Mouse (Mus musculus) urinary bladder, postnatal 10 days (tissue): ENCODE data around the gene Gtf3c4.

ENCODE experiments used
- DNase-seq: peaks from one replicate; pipeline ENCODE4 v3.0.0; 2022; ENCODE audit warnings: low spot score

The Gtf3c4 gene

DNA sequence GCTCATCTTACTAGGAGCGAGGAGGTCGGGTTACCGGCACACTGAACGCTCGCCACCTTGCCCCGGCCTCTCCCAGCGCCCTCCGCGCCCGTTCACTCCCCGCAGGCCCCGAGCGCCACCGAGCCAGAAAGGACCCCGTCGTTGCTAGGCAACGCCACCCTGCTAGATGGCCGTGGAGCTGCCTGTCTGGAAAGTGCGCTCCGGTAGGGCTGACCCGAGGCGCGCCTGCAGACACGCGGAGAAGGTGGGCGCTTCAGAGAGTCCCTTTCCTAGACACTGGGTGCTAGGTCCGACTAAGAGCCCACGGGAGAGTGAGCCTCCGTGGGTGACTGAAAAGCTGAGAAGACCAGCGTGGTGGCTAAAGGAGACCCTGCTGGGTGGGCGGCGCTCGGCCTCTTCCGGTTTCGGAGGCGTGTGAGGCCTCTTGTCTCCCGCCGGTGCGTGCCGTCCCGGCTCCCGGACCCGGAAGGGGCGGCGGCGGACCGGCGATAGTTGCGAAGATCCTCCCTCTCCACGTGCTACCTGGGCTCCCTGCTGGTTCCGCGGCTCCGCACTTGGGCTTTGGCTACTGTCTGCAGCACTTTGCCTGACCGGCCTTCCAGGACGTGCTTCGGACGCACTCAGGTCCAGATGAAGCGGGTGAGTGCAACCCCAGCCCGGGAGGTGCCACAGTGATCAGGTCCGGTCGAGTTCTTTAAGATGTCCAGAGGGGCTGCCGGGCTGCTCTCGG lies at the start of gene Gtf3c4, which contains the start of gene Ddx31:
Gene Gtf3c4 (minus strand): TSS at position 139 of the 730 bp plus-strand sequence.
Gene Ddx31 (plus strand): TSS at position 185 of the 730 bp plus-strand sequence.
- DNase-seq, result peak; percentile 86

DNA sequence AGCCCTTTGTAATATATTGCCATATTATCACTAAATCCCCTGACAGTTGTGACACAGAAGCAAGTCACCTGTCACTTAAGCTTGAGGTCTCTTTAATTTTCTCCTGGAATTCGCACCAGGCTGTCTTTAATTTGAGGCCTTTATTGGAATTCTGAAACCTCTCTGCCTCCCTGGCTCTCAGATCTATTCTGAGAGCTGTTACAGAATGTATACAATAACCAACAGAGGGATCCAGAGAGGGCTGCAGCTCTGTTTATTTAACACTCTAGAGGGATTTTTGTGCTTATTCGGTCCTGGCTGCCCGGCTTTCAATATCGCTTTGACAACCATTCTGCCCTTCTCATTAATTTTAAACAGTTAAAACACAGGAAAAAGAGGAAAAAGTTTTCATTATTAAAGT lies 44.8 kb upstream of the Gtf3c4 start:
- DNase-seq, result no peak

DNA sequence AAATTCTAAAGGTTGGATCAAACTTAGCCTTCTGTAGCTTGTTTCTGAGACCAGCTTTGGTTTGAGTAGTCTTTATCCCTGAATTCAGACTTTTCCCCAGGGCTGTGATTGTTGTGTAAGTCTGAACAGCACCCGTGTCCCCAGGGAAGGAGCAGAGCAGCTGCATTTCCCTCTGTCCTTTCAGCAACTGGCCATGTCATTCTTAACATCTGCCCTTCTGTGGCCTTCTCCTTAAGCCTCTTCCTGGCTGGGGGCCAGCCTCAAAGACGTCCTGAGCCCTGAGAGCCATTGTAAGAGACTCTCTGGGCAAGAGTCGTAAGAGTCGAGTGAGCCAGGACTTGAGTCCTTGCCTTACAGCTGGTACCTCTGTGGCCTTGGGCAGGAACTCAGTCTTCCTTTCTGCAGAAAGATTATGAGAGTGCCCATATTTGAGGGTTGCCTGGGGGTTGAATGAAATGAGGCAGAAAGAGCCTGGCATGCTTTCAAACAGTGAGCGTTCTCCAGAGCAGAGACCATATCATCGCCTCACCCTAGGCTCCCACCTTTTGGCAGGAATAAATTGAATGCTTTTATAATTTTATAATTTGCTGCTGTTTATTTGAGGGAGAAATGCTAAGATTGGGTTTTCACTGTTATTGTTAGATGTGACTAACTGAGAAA lies 42.8 kb upstream of the Gtf3c4 start:
- DNase-seq, result no peak

DNA sequence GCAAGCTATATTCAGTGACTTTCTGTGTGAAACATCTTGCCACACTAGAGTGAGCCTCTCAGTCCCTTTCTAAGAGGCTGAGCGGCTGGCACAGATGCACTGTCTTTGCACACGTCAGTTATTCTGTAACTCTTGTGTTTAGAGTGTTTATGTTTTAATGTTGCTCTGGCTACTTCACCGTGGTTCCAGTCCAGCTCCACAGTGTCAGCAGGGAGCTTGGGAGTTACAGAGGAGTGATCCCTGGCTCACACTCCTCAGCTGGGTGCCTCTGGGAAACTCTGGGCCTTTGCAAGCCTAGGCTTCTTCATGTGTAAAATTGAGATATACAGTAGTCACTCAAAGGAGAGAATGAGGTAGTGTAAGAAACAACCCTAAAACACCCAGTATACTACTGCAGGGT lies 41.9 kb upstream of the Gtf3c4 start:
- DNase-seq, result no peak

DNA sequence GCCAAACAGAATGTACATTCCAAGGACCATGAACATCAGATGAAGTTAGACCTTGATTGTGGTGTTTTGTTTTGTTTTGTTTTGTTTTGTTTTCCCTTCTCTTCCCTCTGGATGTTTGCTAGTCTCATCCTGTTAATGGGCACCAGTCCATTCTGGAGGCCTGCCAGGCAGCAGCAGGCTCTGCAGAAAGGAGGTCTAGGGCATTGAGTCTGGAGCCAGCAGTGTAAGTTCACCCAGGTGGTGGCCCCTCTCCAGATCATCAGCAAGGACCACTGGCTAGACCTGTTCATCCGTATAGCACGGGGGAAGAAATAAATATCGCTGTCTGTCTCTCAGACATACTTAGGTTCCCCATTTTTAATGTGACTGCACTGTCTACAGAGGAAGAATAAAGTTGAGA lies 41.1 kb upstream of the Gtf3c4 start:
- DNase-seq, result no peak

DNA sequence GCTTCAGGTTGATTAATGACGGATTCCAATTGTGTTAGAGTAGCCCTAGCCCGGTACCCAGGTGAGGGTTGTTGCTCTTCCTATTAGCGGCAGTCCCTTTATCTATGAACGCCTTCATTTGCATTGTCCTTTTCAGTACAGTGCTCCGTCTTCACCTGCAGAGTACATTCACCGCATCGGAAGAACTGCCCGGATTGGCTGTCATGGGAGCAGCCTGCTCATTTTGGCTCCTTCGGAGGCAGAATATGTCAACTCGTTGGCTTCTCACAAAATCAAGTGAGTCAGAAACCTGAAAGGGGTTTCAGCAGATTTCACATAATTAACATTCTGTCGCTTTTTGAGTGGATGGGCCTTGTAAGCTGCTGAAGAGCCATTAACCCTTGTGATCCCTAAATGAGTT lies 35.4 kb upstream of the Gtf3c4 start:
- DNase-seq, result no peak

DNA sequence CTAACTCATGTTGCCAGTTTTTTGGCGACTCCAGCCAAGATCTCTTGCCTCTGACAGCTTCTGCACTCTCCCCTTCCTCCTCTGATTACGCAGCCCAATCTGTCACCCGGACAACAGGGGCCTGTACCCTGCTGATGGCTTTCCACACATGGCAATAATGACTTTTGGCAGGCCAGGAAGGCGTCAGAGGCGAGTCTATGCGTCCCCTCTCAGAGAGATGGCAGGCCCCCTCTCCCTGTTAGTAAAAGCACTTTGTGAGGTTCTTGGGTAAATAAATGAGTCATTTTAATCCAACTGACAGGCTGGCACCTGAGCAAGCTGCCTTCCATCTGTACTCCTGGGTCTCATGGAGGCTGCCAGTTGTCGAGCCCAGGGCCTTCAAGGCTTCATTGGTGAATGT lies 27.3 kb upstream of the Gtf3c4 start:
- DNase-seq, result no peak

DNA sequence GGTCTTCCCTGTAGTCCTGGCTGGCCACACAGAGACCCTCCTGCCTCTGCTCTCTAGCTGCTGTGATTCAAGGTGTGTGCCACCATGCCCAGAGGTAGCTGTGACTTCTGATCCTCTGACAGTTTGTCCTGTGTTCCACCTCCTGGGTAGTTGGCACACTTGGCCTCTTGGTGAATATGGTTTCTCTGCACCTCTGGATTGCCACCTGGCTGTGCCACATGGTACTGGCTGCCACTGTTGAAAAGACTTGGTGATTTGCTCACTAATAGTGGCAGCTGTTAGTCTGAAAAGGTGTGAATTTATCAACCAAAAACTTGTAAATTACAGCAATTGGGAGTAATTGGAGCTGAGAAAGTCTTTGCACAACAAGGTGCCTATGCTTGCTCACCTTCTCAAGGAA lies 23.7 kb upstream of the Gtf3c4 start:
- no peak for DNase-seq

DNA sequence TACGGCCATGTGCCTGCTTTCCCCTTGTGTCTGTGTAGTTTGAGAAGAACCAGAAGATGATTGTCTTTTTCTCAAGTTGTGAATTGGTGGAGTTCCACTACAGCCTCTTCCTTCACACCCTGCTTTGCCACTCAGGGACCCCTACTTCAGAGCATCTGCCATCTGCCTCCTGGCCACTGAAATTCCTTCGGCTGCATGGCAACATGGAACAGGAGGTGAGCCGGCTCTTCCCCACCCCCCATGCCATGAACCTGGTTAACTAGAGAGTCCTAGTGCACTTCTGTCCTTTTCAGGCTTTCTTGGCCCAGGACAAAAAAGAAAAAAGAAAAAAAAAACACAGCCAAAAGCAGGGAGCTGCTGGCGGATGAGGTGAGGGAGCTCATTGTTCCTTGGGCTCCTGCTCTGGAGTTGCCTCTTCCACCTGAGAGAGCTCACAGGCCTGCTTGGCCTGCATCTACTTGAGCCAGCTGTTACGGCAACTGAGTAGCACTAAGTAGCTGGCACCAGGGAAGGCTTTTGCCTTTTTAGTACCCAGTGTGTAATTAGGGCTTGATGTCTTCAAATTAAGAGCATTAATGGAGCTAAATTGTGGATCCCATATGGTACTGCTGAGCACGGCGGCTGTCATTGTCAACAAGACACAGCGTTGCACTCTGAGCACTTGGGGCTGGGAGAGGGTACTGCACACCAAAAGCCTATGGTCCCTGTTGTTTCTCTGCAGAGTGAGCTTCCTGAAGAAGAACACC lies 20.7 kb upstream of the Gtf3c4 start:
- DNase-seq, result no peak

DNA sequence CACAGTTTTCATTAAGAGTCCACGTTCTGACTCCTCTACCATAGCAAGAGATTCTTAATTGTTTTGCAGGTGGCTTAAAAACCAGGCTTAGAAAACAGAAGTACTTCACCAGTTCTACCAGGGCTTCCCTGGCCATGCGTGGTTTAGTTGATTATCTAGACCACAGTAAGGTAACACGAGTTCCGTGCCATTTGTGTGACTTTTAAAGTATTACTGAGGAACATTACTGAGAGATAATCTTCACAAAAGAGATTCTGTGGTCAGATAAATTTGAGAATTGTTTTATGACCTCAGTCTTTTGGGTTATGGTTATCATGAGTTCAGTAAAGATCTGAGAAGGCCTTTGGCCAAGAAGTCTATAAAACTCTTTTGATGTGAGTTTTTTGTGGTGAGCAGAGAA lies 19.1 kb upstream of the Gtf3c4 start:
- no peak for DNase-seq

DNA sequence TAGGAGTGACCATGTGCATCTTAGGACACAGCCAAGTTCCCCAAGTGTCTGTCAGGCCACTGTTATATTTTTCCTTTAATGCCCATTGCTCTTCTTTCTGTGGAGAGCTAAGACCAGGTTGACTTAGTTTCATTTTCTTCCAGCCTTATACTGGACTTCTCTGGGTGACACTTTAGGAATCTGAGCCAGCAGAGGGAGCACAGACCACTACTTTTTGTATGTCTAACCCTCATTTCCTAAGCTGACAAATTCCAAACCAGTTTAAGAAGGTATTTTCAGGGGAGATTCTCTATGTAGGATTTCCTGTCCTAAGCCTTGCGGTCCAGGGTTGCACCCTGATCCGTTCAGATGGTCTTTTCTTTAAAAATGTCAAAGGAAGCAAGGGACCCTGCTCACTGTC lies 15.6 kb upstream of the Gtf3c4 start:
- DNase-seq, result no peak

DNA sequence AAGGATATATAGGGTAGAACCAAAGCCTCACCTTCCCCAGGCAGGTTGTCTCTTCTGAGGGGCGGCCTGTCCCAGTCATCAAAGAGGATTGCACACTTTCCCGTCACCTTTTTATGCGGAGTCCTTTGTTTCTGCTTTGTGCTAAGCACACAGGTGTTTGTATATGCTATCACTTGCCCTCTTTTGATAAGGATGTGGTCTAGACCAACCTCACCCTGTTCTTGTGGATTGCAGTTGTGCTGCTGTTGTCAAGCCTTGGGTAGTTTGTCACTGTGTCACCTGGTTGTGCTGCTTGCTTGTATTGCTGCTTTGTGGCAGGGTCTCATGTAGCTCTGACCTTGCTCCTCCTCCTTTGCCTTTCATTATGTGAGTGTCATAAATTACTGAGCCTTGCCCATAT lies 12.4 kb upstream of the Gtf3c4 start:
- DNase-seq, result no peak

DNA sequence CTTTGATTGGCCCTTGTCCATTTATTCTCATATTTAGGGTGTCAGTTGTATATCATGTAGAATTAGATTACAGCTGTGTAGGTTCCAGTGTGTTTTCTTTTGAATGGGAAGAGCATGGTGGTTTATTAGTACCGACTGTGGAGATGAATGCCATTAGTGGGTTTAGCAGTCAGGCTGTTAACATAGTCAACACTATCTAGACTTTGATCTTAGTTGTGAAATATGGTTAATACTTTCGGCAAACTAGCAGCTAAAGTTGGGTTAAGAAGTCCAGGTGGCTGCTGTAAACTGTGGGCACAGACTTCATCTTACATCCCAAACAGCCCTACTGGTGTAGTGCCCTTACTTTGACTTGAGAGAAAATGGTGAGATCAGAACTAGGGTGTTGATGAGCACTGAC lies 8.7 kb upstream of the Gtf3c4 start:
- DNase-seq, result no peak

DNA sequence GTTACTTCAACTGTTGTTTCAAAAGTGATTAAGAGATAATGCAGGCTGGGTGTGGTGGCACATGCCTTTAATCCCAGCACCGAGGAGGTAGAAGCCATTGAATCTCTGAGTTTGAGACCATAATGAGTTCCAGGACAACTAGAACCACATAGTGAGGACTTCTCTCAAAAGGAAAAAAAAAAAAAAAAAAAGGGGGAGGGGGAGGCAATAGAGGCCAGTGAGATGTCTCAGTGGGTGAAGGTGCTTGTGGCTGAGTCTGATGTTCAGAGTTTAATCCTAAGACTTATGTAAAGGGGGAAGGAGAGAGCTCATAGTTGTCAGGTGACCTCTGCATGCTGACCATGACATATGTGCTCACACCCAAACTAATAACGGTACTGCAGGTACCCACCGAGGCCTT lies 1.9 kb upstream of the Gtf3c4 start:
- DNase-seq, result no peak

DNA sequence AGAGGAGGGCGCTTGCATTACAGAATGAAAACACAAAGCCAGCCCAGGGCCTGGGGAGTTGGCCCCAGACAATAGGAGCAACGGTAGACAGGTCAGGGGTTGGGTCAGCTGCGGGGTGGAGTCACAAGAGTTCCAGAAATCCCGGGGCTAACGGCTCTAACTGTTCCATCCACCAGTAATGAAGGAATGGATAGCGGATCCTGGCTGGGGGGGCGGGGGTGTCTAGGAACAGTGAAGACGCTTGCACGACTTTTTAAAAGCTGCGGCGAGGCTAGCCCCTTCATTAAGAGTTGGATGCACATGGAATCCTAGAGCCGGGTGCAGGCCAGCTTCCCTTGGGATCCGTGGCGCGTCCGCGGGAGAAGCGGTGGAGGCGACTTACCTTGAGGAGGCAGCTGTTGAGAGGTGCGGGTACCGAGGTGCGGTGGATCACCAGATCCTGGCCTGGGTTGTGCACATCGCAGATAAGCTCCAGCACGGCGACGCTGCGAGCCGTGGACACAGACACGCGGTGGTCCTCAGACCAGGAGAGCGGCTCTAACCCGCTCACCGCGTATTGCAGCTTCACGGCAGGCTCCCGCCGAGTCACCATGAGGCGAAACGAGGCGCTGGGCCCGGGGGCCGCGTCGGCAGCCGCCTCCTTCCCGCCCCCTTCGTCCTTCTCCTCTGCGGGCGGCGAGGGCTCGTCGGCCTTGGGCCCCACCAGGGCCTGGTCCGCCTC lies 499 bp downstream of the Gtf3c4 start:
- no peak for DNase-seq

DNA sequence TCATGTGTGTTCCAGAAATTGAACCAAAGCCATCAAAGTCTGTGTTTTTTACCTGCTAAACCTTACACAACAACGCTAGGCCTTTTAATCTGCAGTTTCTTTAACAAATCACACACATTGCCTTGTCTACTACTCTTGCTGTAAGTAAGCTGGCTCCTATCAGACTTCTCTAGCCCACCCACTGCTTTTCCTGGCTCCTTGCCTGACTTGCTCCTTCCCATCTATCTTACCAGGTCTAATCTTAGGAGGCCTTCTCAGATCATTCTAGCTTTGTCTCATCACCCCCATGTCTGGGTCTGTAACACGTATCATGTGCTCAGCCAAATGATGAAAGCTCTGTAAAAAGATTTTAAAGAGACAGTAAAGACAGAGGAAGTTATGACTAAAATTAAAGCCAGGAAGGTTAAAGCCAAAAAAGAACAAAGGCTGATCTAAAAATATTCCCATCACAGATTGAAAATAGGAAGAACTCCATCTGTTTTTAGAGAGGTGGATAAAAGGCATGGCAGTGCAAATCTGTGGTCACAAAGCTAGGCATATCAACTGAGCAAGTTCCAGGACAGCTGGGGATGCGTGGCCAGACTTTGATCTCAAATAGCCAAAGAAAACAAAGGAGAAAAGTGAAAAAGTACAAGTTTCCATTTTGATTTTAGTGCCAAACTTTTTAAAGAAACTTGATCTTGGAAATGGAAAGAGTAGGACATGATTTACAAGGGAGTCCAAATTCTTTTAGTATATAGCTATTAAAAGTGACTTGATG lies 3.8 kb downstream of the Gtf3c4 start:
- DNase-seq, result no peak

DNA sequence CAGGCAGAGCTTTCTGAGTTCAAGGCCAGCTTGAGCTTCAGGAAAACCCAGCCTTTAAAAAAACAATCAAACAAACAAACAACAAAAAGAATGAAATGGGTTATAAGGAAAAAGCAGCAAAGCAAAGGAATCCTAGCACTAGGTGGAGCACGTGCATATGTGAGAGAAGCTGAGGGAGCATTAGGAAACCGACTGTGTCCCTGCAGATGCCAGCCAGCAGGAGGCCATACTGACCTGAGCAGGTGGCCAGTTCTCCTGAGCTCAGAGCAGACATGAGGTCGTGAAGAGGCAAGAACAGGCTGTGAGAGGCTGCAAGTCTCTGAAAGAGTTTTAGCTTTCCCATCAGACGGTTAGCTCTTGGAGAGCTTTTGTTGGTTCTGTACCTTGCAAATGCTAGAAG lies 10.9 kb downstream of the Gtf3c4 start:
- DNase-seq, result no peak

DNA sequence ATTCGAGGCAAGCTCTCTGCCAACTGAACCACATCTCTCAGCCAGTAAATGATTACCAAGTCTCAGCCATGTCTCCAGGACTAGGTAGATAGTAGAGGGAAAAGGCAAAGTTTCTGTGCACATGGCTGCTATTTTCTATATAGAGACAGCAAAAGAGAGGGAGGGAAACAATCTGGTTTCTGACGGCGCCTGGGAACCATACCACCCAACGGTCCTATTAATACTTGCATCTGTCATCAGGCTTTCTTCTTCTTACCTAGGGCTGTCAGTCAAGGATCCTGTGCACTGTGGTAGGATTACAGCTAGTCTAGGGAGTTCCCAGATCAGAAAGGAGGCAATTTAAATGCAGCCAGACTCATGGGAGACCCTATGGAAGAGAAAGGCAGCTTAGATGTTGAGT lies 21.3 kb downstream of the Gtf3c4 start:
- DNase-seq, result no peak

DNA sequence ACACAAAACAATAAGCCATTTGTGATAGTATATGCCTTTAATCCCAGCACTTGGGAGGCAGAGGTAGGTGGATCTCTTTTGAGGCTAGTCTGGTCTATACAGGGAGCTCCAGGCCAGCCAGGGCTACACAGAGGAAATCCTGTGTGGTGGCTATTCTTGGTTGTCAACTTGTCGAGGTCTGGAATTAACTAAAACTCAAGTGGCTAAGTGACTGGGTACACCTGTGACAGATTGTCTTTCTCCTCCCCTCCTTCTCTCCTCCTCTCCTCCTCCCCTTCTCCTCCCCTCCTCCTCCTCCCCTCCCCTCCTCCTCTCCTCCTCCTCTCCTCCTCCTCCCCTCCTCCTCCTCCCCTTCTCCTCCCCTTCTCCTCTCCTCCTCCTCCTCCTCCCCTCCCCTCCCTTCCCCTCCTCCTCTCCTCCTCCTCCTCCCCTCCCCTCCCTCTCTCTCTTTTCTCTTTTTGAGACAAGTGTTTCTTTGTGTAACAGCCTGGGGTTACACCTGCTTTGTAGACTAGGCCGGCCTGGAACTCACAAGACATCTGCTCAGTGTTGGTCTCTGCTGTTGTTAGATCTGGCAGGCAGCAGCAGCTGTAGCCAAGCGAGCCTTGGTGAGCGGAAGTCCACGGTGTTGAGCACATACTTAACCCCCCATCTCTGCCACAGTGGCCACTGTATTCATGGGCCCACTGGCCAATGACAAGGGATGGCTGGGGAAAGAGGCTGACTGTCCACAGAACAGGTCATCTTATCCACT lies 29.7 kb downstream of the Gtf3c4 start:
- no peak for DNase-seq

DNA sequence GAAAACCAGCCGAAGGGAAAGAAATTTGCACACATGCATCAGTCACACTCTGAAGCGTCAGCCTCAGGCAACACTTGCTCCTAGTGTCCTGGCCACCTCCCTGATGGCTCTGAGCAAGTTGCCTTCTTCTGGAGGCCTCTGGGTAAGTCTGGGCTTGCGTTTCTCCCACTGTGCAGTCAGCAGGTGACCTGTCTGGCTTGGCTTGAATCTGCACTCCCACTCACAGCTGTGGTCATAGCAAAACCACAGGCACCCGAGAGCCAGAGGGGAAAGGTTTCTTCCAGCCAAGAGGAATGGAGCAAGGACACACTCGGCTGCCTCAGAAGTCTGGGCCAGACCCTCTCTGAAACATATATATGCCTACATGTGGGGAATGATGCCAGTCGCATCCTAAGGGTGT lies 31.3 kb downstream of the Gtf3c4 start:
- DNase-seq, result no peak

DNA sequence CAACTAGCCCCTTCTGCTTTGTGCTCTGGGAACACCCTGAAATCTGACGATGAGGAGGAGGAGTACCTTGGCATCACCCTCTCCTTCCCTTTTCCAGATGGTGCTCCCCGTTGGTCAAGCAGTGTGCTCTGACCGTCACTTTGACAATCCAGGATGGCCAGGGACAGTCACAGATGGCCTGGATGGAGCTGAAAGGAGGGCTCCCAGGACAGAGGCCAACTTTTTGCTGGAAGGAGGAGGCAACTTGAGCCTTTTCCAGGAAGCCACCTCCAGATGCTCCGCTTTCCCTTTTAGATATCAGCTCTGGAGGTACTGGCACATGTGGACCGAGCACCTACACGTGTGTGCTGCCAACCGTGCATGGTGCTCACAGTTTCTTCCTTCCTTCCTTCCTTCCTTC lies 36.8 kb downstream of the Gtf3c4 start:
- no peak for DNase-seq
